Mouse (Mus musculus): ENCODE data around the gene Svs6.
"Not testable (repeated sequence)": the region's sequence is repeated elsewhere in the genome, so short reads cannot be mapped to it uniquely, and the experiment has no call there.

Svs6 gene

DNA sequence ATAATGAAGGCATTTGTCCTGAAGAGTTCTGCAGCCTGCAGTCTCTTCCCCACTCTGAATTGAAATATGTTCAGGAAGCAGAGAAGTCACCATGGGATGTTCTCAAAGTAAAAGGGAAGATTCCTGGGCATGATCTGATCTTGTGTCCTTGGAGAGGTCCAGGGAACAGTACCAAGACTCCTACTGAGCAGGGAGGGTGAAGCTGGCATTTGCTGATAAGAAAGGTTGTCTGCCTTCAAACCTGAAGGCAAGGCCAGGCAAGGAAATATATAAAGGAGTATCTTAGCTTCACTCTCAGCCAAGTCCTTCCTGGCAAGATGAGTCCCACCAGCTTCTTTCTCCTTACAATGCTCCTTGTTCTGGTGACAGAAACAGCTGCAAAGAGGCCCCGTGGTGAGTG, at the start of gene Svs6:
Gene Svs6, plus strand, starts transcription at position 301 of the 400 bp plus-strand sequence.
- not testable (repeated sequence) for DNase-seq (ENCODE audit: low spot score)

DNA sequence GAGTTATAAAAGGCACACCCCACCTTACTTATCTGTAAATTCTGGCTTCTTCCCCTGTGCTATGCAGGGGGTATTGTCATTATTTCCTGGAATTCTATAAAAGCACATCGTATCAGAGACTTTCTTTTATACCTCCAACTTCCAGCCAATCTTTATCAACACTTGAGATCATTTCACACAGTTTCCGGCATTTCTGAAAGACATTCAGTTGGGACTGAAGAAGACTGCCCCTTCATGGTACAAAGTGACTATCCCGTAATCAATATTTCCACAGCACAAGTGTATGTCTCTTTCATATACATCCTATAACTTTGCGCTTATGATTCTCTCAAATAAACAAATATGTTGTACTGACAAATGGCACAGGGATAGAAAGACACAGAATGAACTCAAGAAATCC, 38.2 kb upstream of the Svs6 start, which contains the start of gene Svs4:
Gene Svs4, minus strand, starts transcription at position 101 of the 400 bp plus-strand sequence.
- DNase-seq (ENCODE audit: low spot score), result no peak

DNA sequence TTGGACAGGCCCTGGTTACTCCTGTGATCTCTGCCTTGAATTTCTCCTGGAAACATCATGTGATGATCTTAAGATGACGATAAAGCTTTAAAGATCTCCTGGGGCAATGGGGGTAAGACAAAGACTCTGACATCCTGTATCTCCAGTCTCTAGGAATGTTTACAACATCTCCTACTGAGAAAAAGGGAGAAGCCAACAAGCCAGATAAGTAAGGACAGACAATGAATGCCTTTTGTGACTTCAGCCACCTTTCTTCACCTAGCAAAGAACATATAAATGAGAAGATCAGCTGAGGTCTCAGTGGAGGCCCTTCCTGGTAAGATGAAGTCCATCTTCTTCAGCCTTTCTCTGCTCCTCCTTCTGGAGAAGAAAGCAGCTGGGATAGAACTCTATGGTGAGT, 27.6 kb upstream of the Svs6 start, which contains the start of gene Svs3a:
Gene Svs3a, plus strand, starts transcription at position 301 of the 400 bp plus-strand sequence.
- DNase-seq (ENCODE audit: low spot score), result not testable (repeated sequence)

DNA sequence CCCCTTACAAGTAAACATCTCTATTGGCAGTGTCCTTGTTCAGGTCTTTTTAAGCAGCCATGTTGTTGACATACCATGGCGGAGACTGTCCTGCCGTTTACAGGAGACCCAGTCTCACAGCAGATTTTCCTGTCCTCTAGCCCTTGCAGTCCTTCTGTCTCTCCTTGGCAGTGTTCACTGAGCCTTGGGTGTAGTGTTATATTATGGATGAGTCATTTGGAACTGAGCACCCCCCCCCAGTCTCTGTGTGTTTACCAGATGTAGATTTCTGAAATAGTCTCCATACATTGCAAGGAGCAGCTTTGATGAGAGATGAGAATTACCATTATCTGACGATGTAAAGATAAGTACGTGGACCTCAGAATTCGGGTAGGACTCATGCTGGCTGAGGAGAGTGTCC, 4.0 kb upstream of the Svs6 start:
- no peak for DNase-seq (ENCODE audit: low spot score)

DNA sequence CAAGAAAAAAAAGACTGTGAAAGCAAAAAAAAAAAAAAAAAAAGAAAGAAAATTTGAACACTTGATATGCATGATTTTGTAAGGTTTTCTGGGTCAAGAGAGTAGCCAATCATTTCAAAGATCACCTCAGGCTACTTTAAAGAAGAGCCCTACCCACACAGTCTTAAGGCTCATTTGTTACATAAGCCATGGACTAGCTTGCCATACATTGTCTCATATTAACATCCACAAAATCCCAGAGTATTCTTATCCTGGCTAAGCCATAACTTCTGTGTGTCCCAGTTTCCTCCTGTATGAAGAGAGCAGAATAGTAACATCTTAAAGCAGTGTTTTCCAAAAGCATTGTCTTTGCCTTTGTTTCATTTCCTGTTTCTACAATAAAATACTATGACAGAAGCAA, 1.1 kb upstream of the Svs6 start:
- not testable (repeated sequence) for DNase-seq (ENCODE audit: low spot score)

DNA sequence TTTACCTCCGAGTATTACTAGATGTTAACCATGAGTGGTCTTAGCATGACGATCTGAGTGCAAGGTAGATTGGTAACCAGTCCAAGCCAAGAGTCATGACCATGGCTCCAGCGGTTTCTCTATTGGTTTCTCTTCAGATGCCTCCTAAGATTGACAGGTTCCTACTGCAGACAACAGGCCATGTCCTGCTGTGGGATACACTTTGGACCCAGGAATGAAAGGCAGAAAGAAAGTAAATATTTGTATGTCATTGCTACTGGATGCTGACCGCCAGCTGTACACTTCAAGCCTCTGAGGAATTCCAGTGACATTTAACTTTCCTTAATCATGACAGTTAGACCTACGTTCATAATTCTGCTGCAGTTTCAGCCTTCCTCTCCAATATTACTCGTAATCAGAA, 4.4 kb downstream of the Svs6 start:
- no peak for DNase-seq (ENCODE audit: low spot score)

DNA sequence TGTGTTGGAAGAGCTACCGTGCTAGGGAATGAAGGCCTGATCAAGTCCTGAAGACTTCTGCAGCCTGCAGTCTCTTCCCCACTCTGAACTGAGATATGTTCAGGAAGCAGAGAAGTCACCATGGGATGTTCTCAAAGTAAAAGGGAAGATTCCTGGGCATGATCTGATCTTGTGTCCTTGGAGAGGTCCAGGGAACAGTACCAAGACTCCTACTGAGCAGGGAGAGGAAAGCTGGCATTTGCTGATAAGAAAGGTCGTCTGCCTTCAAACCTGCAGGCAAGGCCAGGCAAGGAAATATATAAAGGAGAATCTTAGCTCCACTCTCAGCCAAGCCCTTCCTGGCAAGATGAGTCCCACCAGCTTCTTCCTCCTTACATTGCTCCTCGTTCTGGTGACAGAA, 15.9 kb downstream of the Svs6 start, which contains the start of gene Svs5:
Gene Svs5, plus strand, starts transcription at position 301 of the 400 bp plus-strand sequence.
- not testable (repeated sequence) for DNase-seq (ENCODE audit: low spot score)

DNA sequence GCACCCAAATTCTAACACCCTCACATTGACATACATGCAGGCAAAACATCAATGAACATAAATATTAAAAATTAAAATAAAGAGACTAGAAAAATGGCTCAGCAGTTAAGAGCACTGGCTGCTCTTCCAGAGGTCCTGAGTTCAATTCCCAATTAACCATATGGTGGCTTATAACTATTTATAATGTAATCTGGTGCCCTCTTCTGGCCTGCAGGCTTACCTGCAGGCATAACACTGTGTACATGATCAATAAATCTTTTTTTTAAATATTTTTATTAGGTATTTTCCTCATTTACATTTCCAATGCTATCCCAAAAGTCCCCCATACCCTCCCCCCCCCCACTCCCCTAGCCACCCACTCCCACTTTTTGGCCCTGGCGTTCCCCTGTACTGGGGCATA, 27.2 kb downstream of the Svs6 start:
- not testable (repeated sequence) for DNase-seq (ENCODE audit: low spot score)

DNA sequence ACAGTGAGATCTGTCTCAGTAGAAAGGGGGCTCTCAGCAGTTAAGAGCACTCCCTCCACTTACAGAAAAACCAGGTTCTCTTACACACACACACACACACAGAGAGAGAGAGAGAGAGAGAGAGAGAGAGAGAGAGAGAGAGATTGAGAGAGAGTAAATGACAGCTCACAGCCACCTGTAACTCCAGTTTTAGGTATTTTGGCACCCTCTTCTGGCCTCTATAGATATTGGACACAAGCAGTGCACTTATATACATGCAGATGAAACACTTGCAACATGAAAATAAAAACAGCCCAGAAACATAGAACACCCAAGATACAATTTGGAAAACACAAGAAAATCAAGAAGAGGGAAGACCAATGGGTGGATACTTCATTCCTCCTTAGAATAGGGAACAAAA, 31.1 kb downstream of the Svs6 start:
- not testable (repeated sequence) for DNase-seq (ENCODE audit: low spot score)

DNA sequence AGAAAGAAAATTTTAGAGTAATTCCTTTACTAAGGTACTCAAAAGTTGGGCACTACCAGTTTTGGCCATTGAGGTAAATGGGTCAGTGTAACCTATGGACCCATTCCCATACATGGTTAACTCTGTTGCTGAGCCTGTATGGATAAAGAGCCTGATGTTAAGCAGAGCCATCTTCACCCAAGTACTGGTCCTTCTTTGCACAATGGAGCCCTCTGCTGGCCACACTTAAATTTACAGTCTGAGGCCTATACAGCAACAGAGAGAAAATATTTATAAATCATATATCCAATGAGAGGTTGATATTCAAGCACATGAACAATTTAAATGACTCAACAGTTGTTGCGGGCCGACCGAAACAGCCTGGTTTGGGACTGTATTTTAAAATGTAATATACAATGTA, 32.4 kb downstream of the Svs6 start:
- peak; percentile 19 for DNase-seq (ENCODE audit: low spot score)

DNA sequence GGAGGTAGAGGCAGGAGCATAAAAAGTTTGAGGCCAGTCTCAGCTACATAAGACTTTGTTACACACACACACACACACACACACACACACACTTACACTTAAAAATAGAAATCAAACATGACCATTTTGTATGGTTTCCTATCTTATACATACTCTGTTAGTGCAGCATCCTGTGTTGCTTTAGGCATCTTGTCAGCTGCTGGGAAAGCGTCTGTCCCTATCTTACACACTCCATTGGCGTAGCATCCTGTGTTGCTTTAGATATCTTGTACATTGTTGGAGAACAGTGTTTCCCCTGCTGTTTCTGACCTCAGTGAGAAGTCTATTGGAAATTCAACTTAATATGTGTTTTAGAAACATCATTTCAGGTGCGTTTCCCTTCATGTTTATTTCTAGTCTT, 36.1 kb downstream of the Svs6 start:
- no peak for DNase-seq (ENCODE audit: low spot score)

DNA sequence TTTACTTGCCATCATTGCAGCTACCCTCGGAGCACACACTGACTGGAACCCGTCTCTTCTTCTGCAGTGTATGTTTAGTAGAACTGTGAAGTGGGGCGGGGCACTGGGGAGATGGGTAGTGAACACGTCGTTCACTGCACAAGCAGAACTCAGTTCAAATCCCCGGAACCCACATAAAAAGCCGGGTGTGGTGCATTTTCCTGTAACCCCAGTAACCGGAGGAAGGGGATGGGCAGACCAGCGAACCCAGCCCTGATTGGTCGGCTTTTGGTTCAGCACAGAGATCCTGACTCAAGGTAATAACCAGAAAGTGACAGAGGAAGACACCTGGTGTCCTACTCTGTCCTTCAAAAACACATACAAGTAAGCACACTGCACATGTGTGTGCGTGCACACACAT, 36.8 kb downstream of the Svs6 start:
- DNase-seq (ENCODE audit: low spot score), result no peak

DNA sequence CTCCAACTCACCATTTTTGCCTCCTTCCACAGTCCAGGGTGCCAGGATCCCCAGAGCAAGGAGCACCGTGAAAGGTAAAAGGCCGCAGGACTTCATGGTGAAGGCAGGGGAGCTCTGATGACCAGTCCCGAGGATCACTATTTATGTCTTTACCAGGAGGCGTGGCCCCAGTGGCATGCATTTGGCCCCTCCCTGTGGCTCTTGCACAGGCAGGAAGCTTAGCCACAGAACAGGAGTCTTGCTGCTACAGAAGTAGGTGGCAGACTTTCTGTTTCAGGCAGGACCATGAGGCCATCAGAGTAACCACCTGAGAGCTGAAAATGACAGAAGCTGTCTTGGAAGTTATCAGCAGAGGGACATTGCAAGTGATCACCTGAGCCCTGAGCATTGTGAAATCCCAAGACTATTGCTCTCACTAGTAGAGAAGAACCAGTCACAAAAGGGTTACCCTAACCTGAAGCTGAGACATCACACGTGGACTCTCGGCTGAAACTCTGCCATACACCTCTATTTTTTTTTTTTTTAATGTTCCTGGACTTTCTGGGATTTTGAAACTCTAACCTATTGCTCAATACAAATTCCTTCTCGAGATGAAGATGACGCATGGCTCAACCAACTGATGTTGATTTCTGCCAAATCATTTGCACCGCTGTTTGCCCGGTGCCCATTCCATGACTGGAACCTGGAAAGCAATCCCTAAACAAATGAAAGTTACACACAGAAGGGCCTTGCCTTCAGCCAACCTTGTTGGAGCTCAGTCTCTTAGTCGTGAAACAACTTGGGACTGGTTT, 39.8 kb downstream of the Svs6 start:
- no peak for DNase-seq (ENCODE audit: low spot score)

DNA sequence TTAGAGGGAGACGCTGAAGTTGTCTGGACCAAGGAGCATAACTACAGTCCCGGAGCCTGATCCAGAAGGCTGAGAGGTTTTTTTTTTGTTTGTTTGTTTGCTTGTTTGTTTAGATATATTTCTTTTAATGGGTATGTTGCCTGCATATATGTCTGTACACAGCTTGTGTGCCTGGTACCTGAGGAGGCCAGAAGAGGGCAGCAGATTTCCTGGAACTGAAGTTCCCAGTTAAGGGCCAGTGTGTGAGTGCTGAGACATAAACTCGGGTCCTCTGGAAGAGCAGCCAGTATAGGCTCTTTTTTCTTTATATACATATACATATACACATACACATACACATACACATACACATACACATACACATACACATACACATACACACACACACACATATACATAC, 41.8 kb downstream of the Svs6 start:
- no peak for DNase-seq (ENCODE audit: low spot score)

DNA sequence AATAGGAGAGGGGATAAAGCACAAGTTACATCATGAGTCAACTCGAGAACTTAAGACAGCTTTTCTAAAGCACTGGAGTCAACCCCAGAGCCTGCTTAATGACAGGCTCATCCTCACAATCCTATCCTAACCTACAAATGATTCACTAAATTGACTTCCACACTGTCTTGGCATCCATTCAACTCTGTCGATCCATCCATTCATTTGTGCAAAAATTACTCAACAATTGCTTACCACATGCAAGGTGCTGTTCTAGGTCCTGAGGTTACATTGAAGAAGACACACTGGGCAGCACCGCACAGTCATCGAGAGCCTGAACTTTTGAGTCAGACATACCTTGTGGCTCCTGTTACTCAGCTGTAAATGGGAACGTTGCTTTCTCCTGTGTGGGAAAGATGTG, 42.5 kb downstream of the Svs6 start:
- DNase-seq (ENCODE audit: low spot score), result no peak

DNA sequence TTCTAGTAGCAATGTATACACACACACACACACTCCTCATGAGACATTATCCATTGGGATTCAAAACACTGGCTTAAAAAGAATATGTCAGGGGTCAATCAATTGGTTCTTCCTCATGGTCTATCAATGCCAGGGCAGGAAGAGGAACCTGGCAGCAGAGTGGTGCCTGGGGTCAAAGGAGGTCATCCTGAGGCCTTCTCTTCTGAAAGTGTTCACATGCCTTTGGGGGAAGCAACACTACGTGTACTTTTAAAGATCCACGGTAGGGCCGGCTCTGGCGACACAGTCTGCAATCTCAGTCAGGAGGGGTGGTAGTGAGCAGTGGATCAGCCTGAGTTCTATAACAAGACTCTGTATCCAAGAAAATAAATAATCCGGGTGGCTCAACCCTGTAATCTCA, 43.1 kb downstream of the Svs6 start:
- DNase-seq (ENCODE audit: low spot score), result no peak

DNA sequence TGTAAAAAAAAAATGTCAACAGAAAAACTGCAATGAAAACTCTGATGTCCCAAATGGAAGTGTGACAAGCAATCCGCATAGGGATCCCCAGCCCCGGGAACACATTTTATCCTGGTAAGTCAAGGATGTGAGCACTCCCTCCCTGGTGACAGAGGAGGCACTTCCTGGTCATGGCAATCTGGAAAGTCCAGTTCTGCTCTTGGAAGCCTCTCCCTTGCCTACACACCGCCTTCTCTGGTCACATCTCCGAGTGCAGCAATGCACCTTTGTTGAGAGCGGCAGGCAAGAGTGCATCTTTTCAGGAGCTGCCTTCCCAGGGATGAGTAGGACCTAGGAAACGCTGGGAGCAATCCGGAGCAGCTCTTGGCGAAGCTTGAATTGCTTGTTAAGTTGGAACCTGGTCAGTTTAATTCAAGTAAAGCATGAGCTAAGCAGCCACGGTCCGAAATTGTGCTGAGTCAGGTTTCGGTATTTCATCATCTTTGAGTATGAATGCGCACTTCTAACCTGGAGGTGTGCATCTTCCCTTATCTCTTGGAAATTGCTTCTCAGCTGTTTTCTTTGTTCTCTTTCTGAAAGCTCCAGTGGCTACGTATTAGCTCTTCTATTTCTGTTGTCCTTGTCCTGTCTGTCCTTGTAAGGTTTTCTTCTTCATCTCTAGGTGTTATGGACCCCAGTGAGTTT, 44.6 kb downstream of the Svs6 start:
- no peak for DNase-seq (ENCODE audit: low spot score)

DNA sequence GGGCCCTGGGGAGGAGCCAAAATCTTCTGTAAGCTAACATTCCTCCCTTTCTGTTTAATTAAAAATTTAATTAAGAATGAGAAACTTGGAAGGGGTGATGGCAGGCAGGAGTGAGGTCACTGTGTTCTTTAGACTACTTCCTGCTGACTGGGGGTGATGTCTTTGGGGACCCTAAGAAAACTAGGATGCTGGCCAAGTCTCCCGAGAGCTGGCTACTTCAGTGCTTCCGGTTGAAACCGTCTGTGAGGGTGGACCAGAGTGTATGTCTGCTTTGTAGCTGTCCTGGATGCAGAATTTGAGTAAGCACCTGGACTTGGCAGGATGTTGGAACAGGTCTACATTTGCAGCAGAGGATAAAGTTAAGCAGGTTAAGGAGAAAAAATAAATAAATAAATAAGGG, 50.4 kb downstream of the Svs6 start:
- DNase-seq (ENCODE audit: low spot score), result no peak

Data from c-Kit-positive CD71-positive TER-119-positive erythroid progenitor cells, embryonic 14.5 days (primary cell).